Mouse (Mus musculus) limb, embryonic 14.5 days (tissue): ENCODE data around the gene Col18a1. TPM values are rescaled to one million over a fixed set of nuclear protein-coding genes. Genes with fewer than 3 reads are reported as not detected.

ENCODE experiments used
- ATAC-seq: fragments of 200-750 bp; cut with Nextera tagmentation; 2 replicates; pipeline ENCODE4 v1.8.0; 2017; ENCODE audit warnings: low read depth, moderate number of reproducible peaks, moderate TSS enrichment; ENCODE audit not compliant: low FRiP score
- DNase-seq: peaks from one replicate; pipeline ENCODE4 v3.0.0-alpha.2; 2015; ENCODE audit warnings: low spot score
- H3K27ac ChIP-seq: fragments of 300-500 bp; sonication (generic); replicated peaks from 2 replicates; pipeline ENCODE4 v1.5.1; 2014; ENCODE audit warnings: low read depth, mild to moderate bottlenecking, low read length, moderate library complexity, mixed read lengths
- H3K27me3 ChIP-seq: fragments of 300-500 bp; sonication (generic); 2 replicates; pipeline ENCODE4 v1.6.1; 2014; ENCODE audit warnings: low read length, mixed read lengths; ENCODE audit not compliant: control insufficient read depth, insufficient read depth
- H3K36me3 ChIP-seq: fragments of 300-500 bp; sonication (generic); 2 replicates; pipeline ENCODE4 v1.6.1; 2014; ENCODE audit warnings: mild to moderate bottlenecking, low read length, moderate library complexity, mixed read lengths; ENCODE audit not compliant: control insufficient read depth, insufficient read depth
- H3K4me1 ChIP-seq: fragments of 300-500 bp; sonication (generic); 2 replicates; pipeline ENCODE4 v1.6.1; 2014; ENCODE audit warnings: antibody characterized with exemption, low read length, mixed read lengths; ENCODE audit not compliant: control insufficient read depth, insufficient read depth
- H3K4me2 ChIP-seq: fragments of 300-500 bp; sonication (generic); replicated peaks from 2 replicates; pipeline ENCODE4 v1.6.1; 2014; ENCODE audit warnings: low read depth, mild to moderate bottlenecking, low read length, moderate library complexity; ENCODE audit not compliant: severe bottlenecking
- H3K4me3 ChIP-seq: fragments of 300-500 bp; sonication (generic); replicated peaks from 2 replicates; pipeline ENCODE4 v1.5.1; 2014; ENCODE audit warnings: low read length
- H3K9ac ChIP-seq: fragments of 300-500 bp; sonication (generic); 2 replicates; pipeline ENCODE4 v1.6.1; 2014; ENCODE audit warnings: mild to moderate bottlenecking, low read depth, low read length, moderate library complexity; ENCODE audit not compliant: severe bottlenecking
- H3K9me3 ChIP-seq: fragments of 300-500 bp; sonication (generic); 2 replicates; pipeline ENCODE4 v1.6.1; 2016; ENCODE audit warnings: low read length; ENCODE audit not compliant: control insufficient read depth
- POLR2A ChIP-seq: fragments of 200-500 bp; IDR thresholded peaks from 2 replicates; pipeline ENCODE4 v1.8.0; 2012; ENCODE audit warnings: inconsistent platforms, mild to moderate bottlenecking, moderate library complexity, borderline replicate concordance; ENCODE audit not compliant: insufficient read depth, insufficient read length; ENCODE audit errors: extremely low read depth
- WGBS: fragments of 180-500 bp; shearing (Covaris S2); extraction: QIAGEN DNeasy Blood & Tissue Kit; methylation state at CpG from one replicate; pipeline ENCODE4 v1.1.7; 2014; 5-methylcytosine and 5-hydroxymethylcytosine counted together
- polyA plus RNA-seq, 2 experiments: library from polyadenylated mRNA; depleted of rRNA in 1 of 2; stranded (reverse) in 1 of 2; unstranded in 1 of 2; fragments of >200 nt; fragmentation: Nextera tagmentation in 1 of 2; extraction: Ambion mirVana in 1 of 2; gene quantifications; 2 replicates each; pipeline versions ENCODE4 v1.2.1 to v1.2.3; 2012 to 2014

Col18a1 gene
- polyA plus RNA-seq, 2 experiments = 66.4 to 77.8 TPM

GRCm38 (mm10) chr10:77158948-77159347, 7.4 kb downstream of the Col18a1 start:
- H3K9ac ChIP-seq = no peak overlapping the region
- H3K9me3 ChIP-seq = no peaks in the 10 kb centered on the region
- TF ChIP-seq POLR2A = no peak
- no peaks in the 10 kb centered on the region for H3K27me3 ChIP-seq
- ATAC-seq = no peak
- no peaks in the 10 kb centered on the region for H3K36me3 ChIP-seq
- no peak for DNase-seq
- H3K4me2 ChIP-seq = no peak overlapping the region
- 59% methylated on average over 3 of the region's 3 CpGs for WGBS
- H3K4me1 ChIP-seq = peaks cover 5% of the 10 kb centered on the region; the same call in 1 of the 2 replicates
- no peak overlapping the region for H3K27ac ChIP-seq
- no peak overlapping the region for H3K4me3 ChIP-seq

DNA sequence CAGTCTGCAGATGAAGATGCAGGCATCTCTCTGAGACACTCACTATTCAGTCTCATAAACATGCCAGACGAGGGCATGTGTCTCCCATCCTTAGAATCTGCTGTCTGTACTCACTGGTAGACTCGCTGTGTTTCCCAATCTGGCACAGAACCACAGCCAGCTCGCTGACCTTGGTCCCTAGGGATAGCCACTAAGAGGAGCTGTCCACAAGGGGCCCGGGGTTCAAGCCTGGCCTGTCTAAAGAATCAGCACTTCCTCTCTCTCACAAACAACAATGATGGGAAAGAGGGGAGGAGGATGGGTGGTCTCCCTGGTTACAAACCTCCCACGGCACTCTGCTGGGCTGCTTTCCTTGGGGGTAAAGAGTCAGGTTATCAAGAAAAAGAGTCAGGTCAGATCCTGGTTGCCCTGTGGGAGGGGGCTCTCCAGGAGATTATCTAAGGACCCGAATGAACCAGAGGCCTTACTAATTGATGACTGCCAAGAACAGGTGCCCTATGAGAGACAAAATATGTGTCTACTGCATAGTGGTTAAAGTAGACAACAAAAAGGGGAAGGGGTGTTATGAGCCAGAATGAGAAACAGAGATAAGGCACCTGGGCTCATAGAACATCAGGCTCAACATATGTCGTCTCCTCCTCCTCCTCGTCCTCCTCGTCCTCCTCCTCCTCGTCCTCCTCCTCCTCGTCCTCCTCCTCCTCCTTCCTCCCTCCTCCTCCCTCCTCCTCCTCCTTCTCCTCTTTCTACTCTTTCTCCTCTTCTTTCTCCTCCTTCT, 8.9 kb downstream of the Col18a1 start:
- no peak for TF ChIP-seq POLR2A
- no peak overlapping the region for H3K4me3 ChIP-seq
- H3K9me3 ChIP-seq = no peaks in the 10 kb centered on the region
- no peak overlapping the region for H3K27ac ChIP-seq
- 49% methylated on average over 11 of the region's 11 CpGs for WGBS
- ATAC-seq = no peak
- no peaks in the 10 kb centered on the region for H3K27me3 ChIP-seq
- H3K9ac ChIP-seq = no peak overlapping the region
- no peak for DNase-seq
- H3K4me1 ChIP-seq = peaks cover 5% of the 10 kb centered on the region; the same call in 1 of the 2 replicates
- H3K36me3 ChIP-seq = no peaks in the 10 kb centered on the region
- H3K4me2 ChIP-seq = no peak overlapping the region

DNA sequence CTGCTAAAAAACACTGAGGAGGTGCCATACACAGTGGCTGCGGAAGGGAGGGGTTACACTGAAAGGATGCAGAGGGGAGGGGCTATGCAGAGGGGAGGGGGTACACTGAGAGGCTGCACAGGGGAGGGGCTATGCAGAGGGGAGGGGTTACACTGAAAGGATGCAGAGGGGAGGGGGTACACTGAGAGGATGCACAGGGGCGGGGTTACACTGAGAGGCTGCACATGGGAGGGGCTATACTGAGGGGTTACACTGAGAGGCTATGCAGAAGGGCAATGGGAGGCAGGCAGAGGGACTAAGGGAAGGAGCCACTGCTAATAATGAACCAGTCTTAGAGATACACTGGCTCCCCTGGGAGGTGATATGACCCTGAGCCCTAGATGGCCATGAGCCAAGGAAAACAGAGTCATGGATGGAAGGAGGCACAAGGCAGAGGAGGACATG, 14.1 kb downstream of the Col18a1 start:
- Histone ChIP-seq H3K9ac (no peak overlapping the region), H3K4me2 (no peak overlapping the region), H3K36me3 (no peaks in the 10 kb centered on the region), H3K27me3 (no peaks in the 10 kb centered on the region), H3K27ac (no peak overlapping the region), H3K9me3 (no peaks in the 10 kb centered on the region), H3K4me3 (no peak overlapping the region), H3K4me1 (peaks cover 23% of the 10 kb centered on the region)
- no peak for TF ChIP-seq POLR2A
- DNase-seq = no peak
- 20% methylated on average over 2 of the region's 2 CpGs for WGBS
- peak; percentile 54; the same call in 1 of the 2 replicates for ATAC-seq

- Histone ChIP-seq H3K9me3 (no peaks in the 10 kb centered on the region), H3K27ac (0 out of 2 replicates have a peak overlapping the region, but pooled peaks have one; percentile 48), H3K9ac (0 out of 2 replicates have a peak overlapping the region, but pooled peaks have one; percentile 5), H3K4me3 (no peak overlapping the region), H3K4me2 (peak overlapping the region; percentile 8; the same call in 1 of the 2 replicates), H3K4me1 (peaks cover 23% of the 10 kb centered on the region), H3K36me3 (no peaks in the 10 kb centered on the region), H3K27me3 (no peaks in the 10 kb centered on the region)
- no peak for ATAC-seq
- TF ChIP-seq POLR2A = no peak
- no peak for DNase-seq
- WGBS = 49% methylated on average over 4 of the region's 4 CpGs
These were observed 14.8 kb downstream of the Col18a1 start for GRCm38 (mm10) chr10:77151551-77152002.

GRCm38 (mm10) chr10:77150947-77151521, 15.3 kb downstream of the Col18a1 start:
- no peak for DNase-seq
- Histone ChIP-seq H3K27ac (0 out of 2 replicates have a peak overlapping the region, but pooled peaks have one; percentile 48), H3K4me1 (peaks cover 23% of the 10 kb centered on the region), H3K4me3 (no peak overlapping the region), H3K9ac (0 out of 2 replicates have a peak overlapping the region, but pooled peaks have one; percentile 5), H3K27me3 (no peaks in the 10 kb centered on the region), H3K9me3 (no peaks in the 10 kb centered on the region), H3K4me2 (peak overlapping the region; percentile 8; the same call in 1 of the 2 replicates), H3K36me3 (no peaks in the 10 kb centered on the region)
- 6% methylated on average over 14 of the region's 14 CpGs for WGBS
- no peak for TF ChIP-seq POLR2A
- ATAC-seq = no peak
